Mouse (Mus musculus) limb, embryonic 12.5 days (tissue): ENCODE results near the gene Gp5. TPM values are rescaled to one million over a fixed set of nuclear protein-coding genes. Genes with fewer than 3 reads are reported as not detected.

Experiments used
- ATAC-seq: fragments of 200-750 bp; cut with Nextera tagmentation; 2 replicates; pipeline ENCODE4 v1.8.0; 2017; ENCODE audit warnings: low read depth, moderate TSS enrichment; ENCODE audit not compliant: insufficient number of reproducible peaks, insufficient read depth, low FRiP score, low TSS enrichment
- H3K27ac ChIP-seq: fragments of 300-500 bp; sonication (generic); 2 replicates; pipeline ENCODE4 v1.5.1; 2016; ENCODE audit warnings: mild to moderate bottlenecking, moderate library complexity
- H3K27me3 ChIP-seq: fragments of 300-500 bp; sonication (generic); 2 replicates; pipeline ENCODE4 v1.6.1; 2016; ENCODE audit warnings: mild to moderate bottlenecking, moderate library complexity
- H3K36me3 ChIP-seq: fragments of 300-500 bp; sonication (generic); 2 replicates; pipeline ENCODE4 v1.6.1; 2016; ENCODE audit warnings: mild to moderate bottlenecking, moderate library complexity
- H3K4me1 ChIP-seq: fragments of 300-500 bp; sonication (generic); replicated peaks from 2 replicates; pipeline ENCODE4 v1.6.1; 2016
- H3K4me2 ChIP-seq: fragments of 300-500 bp; sonication (generic); 2 replicates; pipeline ENCODE4 v1.6.1; 2016; ENCODE audit warnings: mild to moderate bottlenecking, moderate library complexity
- H3K4me3 ChIP-seq: fragments of 300-500 bp; sonication (generic); replicated peaks from 2 replicates; pipeline ENCODE4 v1.5.1; 2016; ENCODE audit warnings: mild to moderate bottlenecking
- H3K9ac ChIP-seq: fragments of 300-500 bp; sonication (generic); replicated peaks from 2 replicates; pipeline ENCODE4 v1.6.1; 2016; ENCODE audit warnings: mild to moderate bottlenecking, moderate library complexity
- H3K9me3 ChIP-seq: fragments of 300-500 bp; sonication (generic); 2 replicates; pipeline ENCODE4 v1.6.1; 2016; ENCODE audit warnings: mild to moderate bottlenecking, moderate library complexity
- WGBS: fragments of 180-500 bp; shearing (Covaris S2); methylation state at CpG from one replicate; pipeline ENCODE4 v1.1.7; 2016; 5-methylcytosine and 5-hydroxymethylcytosine counted together
- polyA plus RNA-seq: library from polyadenylated mRNA; unstranded; fragments of >200 nt; fragmentation: Nextera tagmentation; extraction: Ambion mirVana; gene quantifications from 2 replicates; pipeline ENCODE4 v1.2.1, GENCODE M21; 2016

Gene Gp5
- polyA plus RNA-seq, 1 experiment from 2014 or later = 1.7 TPM

- H3K4me1 ChIP-seq = peaks cover 42% of the 10 kb centered on the region
- no peaks in the 10 kb centered on the region for H3K9me3 ChIP-seq
- no peak overlapping the region for H3K9ac ChIP-seq
- no peak overlapping the region for H3K4me3 ChIP-seq
- no peak overlapping the region for H3K4me2 ChIP-seq
- no peaks in the 10 kb centered on the region for H3K36me3 ChIP-seq
- H3K27me3 ChIP-seq = no peaks in the 10 kb centered on the region; the same call in 1 of the 2 replicates
- 87% methylated on average over 15 of the region's 15 CpGs for WGBS
- ATAC-seq = no peak
- H3K27ac ChIP-seq = no peak overlapping the region
Measured at GRCm38 (mm10) chr16:30275558-30276340, 34.8 kb downstream of the Gp5 start.

DNA sequence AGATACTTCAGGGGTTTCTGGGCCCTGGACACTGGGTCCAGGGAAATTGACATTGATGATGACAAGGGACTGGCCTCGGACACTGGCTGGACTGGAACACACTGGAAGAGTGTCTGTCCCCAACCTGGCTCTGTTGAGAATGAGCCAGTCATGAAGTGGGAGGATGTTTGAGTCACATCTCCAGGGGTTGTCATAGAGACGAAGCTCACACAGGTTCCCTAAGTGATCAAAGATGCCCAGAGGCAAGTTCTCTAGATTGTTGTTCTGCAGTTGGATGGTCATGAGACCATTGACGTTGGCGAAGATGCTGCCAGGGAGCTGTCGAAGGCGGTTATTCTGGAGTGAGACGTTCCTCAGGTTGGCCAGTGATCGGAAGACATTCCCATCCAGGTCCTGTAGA, 37.5 kb downstream of the Gp5 start:
- Histone ChIP-seq H3K27ac (no peak overlapping the region), H3K4me3 (no peak overlapping the region), H3K4me1 (peaks cover 30% of the 10 kb centered on the region), H3K9me3 (no peaks in the 10 kb centered on the region), H3K36me3 (no peaks in the 10 kb centered on the region), H3K4me2 (no peak overlapping the region), H3K9ac (no peak overlapping the region), H3K27me3 (no peaks in the 10 kb centered on the region; the same call in 1 of the 2 replicates)
- no peak for ATAC-seq
- WGBS = 96% methylated on average over 8 of the region's 8 CpGs

DNA sequence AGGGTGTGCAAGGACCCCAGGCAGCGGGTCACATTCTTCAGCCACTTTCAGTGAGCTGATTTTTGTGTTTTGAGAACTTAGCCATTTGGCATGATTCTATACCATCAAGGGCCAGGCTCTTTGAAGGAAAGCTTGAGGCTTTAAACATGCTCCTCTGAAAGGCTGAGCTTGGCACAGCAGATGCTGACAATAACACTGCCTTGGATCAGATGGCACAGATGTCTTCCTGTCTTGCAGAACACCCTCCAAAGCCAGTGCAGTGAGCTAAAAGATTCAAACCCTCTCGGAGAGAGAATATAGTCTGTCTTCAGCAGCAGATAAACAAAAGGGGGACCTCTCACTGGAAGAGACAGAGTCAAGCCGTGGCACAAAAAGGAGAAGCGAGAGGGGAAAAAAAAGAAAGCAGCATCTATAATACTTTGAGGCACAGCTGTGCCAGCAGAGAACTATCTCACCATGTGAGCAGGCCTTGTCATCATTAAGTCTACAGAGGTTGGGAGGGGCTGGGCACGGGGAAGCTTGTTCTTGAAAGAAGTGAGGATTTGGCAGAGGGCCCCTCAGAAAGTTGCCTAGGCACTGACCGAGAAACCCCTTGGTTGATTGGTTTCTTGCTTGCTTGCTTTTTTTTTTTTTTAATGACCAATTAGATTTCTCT, 38.5 kb downstream of the Gp5 start:
- H3K9ac ChIP-seq = no peak overlapping the region
- peaks cover 24% of the 10 kb centered on the region for H3K4me1 ChIP-seq
- no peak overlapping the region for H3K4me2 ChIP-seq
- no peak for ATAC-seq
- peak overlapping the region; percentile 81 for H3K27ac ChIP-seq
- H3K36me3 ChIP-seq = no peaks in the 10 kb centered on the region
- H3K27me3 ChIP-seq = no peaks in the 10 kb centered on the region
- H3K9me3 ChIP-seq = no peaks in the 10 kb centered on the region
- WGBS = 69% methylated on average over 6 of the region's 6 CpGs
- H3K4me3 ChIP-seq = no peak overlapping the region

DNA sequence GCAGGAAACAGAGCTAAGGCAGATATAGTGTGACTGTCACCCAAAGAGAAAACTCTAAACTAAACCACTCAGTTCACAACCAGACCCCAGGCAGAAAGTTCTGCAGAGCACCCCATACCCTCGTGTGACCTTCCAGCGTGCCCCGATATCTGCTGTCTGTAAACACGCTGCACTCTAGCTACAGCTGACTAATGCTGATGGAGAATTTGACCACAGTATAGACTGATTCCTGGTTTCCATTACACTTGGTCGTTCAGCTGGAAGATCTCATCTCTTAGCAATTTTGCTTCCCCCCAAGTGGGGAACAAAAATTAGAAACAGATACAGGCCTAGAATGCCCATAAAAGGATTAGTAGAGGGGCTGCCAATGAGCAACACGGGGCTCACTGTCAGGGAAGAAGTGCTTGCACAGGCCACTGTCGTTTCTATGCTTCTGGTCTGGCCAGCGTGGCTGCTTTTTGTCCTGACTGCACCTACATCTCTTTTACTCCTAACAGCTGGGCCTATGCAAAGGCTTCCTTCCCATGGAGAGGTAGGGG, 39.3 kb downstream of the Gp5 start:
- H3K27ac ChIP-seq = peak overlapping the region; percentile 81
- no peaks in the 10 kb centered on the region for H3K36me3 ChIP-seq
- H3K27me3 ChIP-seq = no peaks in the 10 kb centered on the region
- no peak for ATAC-seq
- H3K9me3 ChIP-seq = no peaks in the 10 kb centered on the region
- WGBS = 36% methylated on average over 8 of the region's 8 CpGs
- peaks cover 24% of the 10 kb centered on the region for H3K4me1 ChIP-seq
- H3K4me2 ChIP-seq = no peak overlapping the region
- H3K9ac ChIP-seq = no peak overlapping the region
- H3K4me3 ChIP-seq = no peak overlapping the region

DNA sequence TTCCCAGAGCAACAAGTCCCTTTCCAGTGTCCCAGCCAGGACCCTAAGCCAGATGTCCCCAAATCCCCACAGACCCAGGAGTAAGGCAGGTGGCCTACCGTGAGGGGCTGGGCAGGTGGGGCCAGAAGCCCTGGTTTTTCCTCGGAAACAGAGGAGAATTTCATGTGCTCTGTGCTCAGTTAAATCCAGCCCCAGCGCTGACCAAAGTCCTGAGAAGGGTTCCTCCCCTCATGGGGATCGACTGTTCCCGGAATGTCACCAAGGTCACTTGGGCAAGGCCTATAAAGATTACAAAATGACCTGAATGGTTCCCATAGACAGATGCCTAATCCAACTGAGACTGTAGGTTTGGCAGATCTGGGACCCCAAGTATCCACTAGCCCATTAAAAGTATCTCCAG, 43.2 kb downstream of the Gp5 start, which contains the start of gene Cpn2:
TSS of gene Cpn2 (minus strand) at position 141 of the 400 bp plus-strand sequence.
- no peak within 1 kb of the TSS for H3K4me3 ChIP-seq
- H3K27me3 ChIP-seq = no peaks in the 10 kb centered on the region
- no peak within 1 kb of the TSS for H3K4me2 ChIP-seq
- H3K4me1 ChIP-seq = peaks cover 16% of the 10 kb centered on the region
- H3K9me3 ChIP-seq = no peaks in the 10 kb centered on the region
- WGBS = 67% methylated on average over 5 of the region's 5 CpGs
- ATAC-seq = no peak
- no peak within 1 kb of the TSS for H3K27ac ChIP-seq
- H3K36me3 ChIP-seq = no peaks in the 10 kb centered on the region
- no peak within 1 kb of the TSS for H3K9ac ChIP-seq

GRCm38 (mm10) chr16:30266561-30266960, 44.0 kb downstream of the Gp5 start:
- WGBS = 79% methylated on average over 5 of the region's 5 CpGs

GRCm38 (mm10) chr16:30265611-30266010, 45.0 kb downstream of the Gp5 start:
- 63% methylated on average over 4 of the region's 4 CpGs for WGBS
- Histone ChIP-seq H3K4me2 (no peak overlapping the region), H3K36me3 (no peaks in the 10 kb centered on the region), H3K27ac (no peak overlapping the region), H3K4me3 (no peak overlapping the region), H3K9me3 (no peaks in the 10 kb centered on the region), H3K27me3 (no peaks in the 10 kb centered on the region), H3K4me1 (no peaks in the 10 kb centered on the region), H3K9ac (no peak overlapping the region)
- no peak for ATAC-seq

More at GRCm38 (mm10) chr16:30266561-30266960, 44.0 kb downstream of the Gp5 start:
- no peak for ATAC-seq
- Histone ChIP-seq H3K36me3 (no peaks in the 10 kb centered on the region), H3K9ac (no peak overlapping the region), H3K4me1 (peaks cover 9% of the 10 kb centered on the region), H3K9me3 (no peaks in the 10 kb centered on the region), H3K27ac (no peak overlapping the region), H3K4me2 (no peak overlapping the region), H3K27me3 (no peaks in the 10 kb centered on the region), H3K4me3 (no peak overlapping the region)

DNA sequence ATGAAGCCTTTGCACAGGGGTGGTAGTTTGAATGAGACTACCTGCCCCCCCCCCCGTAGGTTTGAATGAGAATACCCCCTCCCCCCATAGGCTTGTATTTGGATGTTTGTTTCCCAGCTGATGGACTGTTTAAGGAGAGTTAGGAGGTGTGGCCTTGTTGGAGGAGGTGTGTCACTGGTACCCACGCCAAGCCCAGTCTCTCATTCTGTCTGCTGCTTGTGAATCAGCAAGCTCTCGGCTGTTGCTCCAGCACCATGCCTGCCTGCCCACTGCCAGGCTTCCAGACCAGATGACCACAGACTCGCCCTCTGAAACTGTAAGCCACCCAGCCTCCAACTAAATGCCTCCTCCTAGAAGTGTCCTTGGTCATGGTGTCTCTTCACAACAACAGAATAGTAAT, 47.4 kb downstream of the Gp5 start:
- 57% methylated on average over 4 of the region's 4 CpGs for WGBS
- Histone ChIP-seq H3K36me3 (no peaks in the 10 kb centered on the region), H3K9ac (no peak overlapping the region), H3K4me2 (no peak overlapping the region), H3K4me3 (no peak overlapping the region), H3K4me1 (no peaks in the 10 kb centered on the region), H3K9me3 (no peaks in the 10 kb centered on the region), H3K27ac (no peak overlapping the region), H3K27me3 (no peaks in the 10 kb centered on the region)
- no peak for ATAC-seq

GRCm38 (mm10) chr16:30262664-30263063, 47.9 kb downstream of the Gp5 start:
- Histone ChIP-seq H3K9me3 (no peaks in the 10 kb centered on the region), H3K9ac (no peak overlapping the region), H3K4me2 (no peak overlapping the region), H3K27ac (no peak overlapping the region), H3K27me3 (no peaks in the 10 kb centered on the region), H3K4me1 (no peaks in the 10 kb centered on the region), H3K36me3 (no peaks in the 10 kb centered on the region), H3K4me3 (no peak overlapping the region)
- 0% methylated on average over 2 of the region's 2 CpGs for WGBS
- no peak for ATAC-seq

- no peak overlapping the region for H3K4me3 ChIP-seq
- 90% methylated on average over 10 of the region's 10 CpGs for WGBS
Measured at GRCm38 (mm10) chr16:30262157-30262556, 48.4 kb downstream of the Gp5 start.

DNA sequence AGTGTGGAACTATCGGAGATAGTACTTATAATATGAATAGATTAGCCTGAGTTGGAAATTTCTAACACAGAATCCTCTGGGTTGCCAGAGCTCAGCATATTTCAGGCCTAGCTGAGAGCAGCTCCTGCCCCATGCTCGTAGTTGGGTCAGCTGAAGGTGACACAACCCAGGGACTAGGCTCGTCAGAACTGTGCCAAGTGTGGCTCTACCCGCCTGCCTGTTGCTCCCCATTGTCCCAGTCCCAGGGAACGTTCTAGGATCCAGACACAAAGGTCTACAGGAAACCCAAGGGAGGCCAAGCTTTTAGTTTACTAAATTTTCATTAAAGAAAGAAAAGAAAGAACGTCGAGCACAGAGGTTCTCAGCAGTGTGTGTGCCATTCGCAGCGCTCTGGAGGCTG, 49.2 kb downstream of the Gp5 start:
- Histone ChIP-seq H3K27ac (no peak overlapping the region), H3K27me3 (no peaks in the 10 kb centered on the region), H3K4me3 (no peak overlapping the region), H3K4me2 (no peak overlapping the region), H3K9ac (no peak overlapping the region), H3K9me3 (no peaks in the 10 kb centered on the region), H3K4me1 (no peaks in the 10 kb centered on the region), H3K36me3 (no peaks in the 10 kb centered on the region)
- no peak for ATAC-seq
- WGBS = 88% methylated on average over 9 of the region's 9 CpGs

More at GRCm38 (mm10) chr16:30262157-30262556, 48.4 kb downstream of the Gp5 start:
- Histone ChIP-seq H3K36me3 (no peaks in the 10 kb centered on the region), H3K9me3 (no peaks in the 10 kb centered on the region), H3K9ac (no peak overlapping the region), H3K4me2 (no peak overlapping the region), H3K27ac (no peak overlapping the region), H3K4me1 (no peaks in the 10 kb centered on the region), H3K27me3 (no peaks in the 10 kb centered on the region)
- ATAC-seq = no peak
